Mouse (Mus musculus) testis, adult 2 months (tissue): ENCODE data around the gene Col6a4. TPM values are rescaled to one million over a fixed set of nuclear protein-coding genes. Genes with fewer than 3 reads are reported as not detected.

Experiments used
- H3K27ac ChIP-seq: fragments of 200-500 bp; 2 replicates; pipeline ENCODE4 v1.5.1; 2012; ENCODE audit warnings: low read depth, low read length; ENCODE audit not compliant: control insufficient read depth, insufficient read depth
- H3K27me3 ChIP-seq: fragments of 200-500 bp; 2 replicates; pipeline ENCODE4 v1.6.1; 2012; ENCODE audit warnings: mild to moderate bottlenecking, low read length, moderate library complexity; ENCODE audit not compliant: control insufficient read depth, insufficient read depth
- H3K36me3 ChIP-seq: fragments of 200-500 bp; 2 replicates; pipeline ENCODE4 v1.6.1; 2012; ENCODE audit warnings: mild to moderate bottlenecking, low read length; ENCODE audit not compliant: control insufficient read depth, insufficient read depth
- H3K4me1 ChIP-seq: fragments of 200-500 bp; 2 replicates; pipeline ENCODE4 v1.6.1; 2012; ENCODE audit warnings: low read length; ENCODE audit not compliant: control insufficient read depth, insufficient read depth
- H3K4me3 ChIP-seq: fragments of 200-500 bp; 2 replicates; pipeline ENCODE4 v1.5.1; 2012; ENCODE audit warnings: low read depth, mild to moderate bottlenecking, low read length, moderate library complexity, mixed read lengths; ENCODE audit not compliant: control insufficient read depth
- CTCF ChIP-seq: fragments of 200-500 bp; IDR thresholded peaks from 2 replicates; pipeline ENCODE4 v1.5.1; 2012; ENCODE audit warnings: low read depth, mild to moderate bottlenecking, inconsistent platforms, low read length, moderate library complexity; ENCODE audit not compliant: control insufficient read depth, insufficient read depth, insufficient replicate concordance
- POLR2A ChIP-seq: fragments of 200-500 bp; IDR thresholded peaks from 2 replicates; pipeline ENCODE4 v1.6.1; 2012; ENCODE audit warnings: low read depth, mild to moderate bottlenecking, inconsistent platforms, low read length, moderate library complexity; ENCODE audit not compliant: control insufficient read depth
- polyA plus RNA-seq: library from polyadenylated mRNA; depleted of rRNA; stranded (reverse); fragments of >200 nt; gene quantifications from 2 replicates; pipeline ENCODE4 v1.2.3, GENCODE M21; 2012

Col6a4 gene
- polyA plus RNA-seq, 1 experiment = 17.3 TPM

DNA sequence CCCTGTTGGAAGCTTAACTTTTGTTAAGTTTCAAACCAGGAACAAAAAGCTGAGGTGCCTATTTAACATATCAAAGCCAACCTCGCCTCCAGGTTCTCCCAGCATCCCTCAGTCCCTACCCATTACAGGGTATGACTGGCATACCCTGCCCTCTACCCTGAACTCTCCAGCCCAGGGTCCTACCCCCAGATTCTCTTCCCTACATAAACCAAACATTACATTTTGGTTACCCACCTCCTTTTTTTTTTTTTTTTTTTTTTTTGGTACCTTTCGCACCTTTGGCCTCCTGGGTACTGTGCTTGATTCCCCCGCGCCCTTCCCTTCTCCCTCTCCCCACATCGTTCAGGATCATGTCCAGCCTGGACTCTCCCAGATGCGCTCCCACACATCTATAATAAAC lies 120.3 kb downstream of the Col6a4 start:
- H3K27ac ChIP-seq = no peak overlapping the region
- H3K36me3 ChIP-seq = no peaks in the 10 kb centered on the region
- H3K27me3 ChIP-seq = no peaks in the 10 kb centered on the region
- no peaks in the 10 kb centered on the region; the same call in 1 of the 2 replicates for H3K4me1 ChIP-seq
- H3K4me3 ChIP-seq = no peak overlapping the region
- TF ChIP-seq POLR2A (no peak), CTCF (no peak)

DNA sequence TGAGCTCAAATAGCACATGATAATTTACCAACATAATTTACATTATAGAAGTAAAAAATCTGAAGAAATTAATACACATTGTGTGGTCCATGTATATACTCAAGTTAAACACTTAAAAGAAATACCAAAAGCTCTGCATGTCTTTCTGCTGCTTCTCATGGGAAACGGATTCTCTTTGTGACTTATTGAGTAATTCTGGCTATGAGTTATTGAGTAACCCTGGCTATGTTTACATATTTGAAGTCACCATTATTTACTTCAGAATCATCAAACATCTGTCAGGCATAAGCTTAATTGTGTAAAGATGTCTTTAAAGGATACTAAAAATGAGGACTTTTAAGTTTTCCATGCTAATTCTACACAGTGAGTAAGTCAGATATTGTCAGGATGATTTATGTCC lies 122.8 kb downstream of the Col6a4 start:
- no peaks in the 10 kb centered on the region; the same call in 1 of the 2 replicates for H3K4me1 ChIP-seq
- H3K27ac ChIP-seq = no peak overlapping the region
- H3K4me3 ChIP-seq = no peak overlapping the region
- no peaks in the 10 kb centered on the region for H3K36me3 ChIP-seq
- no peak for TF ChIP-seq POLR2A
- TF ChIP-seq CTCF = no peak
- no peaks in the 10 kb centered on the region for H3K27me3 ChIP-seq

DNA sequence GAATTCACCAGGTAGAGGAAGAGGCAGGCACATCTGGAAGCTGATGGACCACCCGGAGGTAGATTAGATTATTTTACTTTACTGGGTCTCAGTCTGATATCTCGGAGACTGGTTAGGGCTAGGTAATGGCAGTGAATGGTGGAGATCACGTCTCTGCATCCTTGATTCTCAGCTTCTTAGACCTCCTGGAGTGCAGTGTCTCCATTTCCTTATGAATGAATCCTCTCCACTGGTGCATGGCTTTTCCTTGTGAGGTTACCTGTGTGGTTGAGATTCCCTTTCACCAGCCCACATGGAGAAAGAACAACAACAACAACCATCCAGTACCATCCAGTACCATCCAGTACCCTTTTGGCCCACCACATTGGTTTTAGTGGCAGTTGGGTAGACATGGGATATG lies 124.6 kb downstream of the Col6a4 start:
- Histone ChIP-seq H3K27me3 (no peaks in the 10 kb centered on the region), H3K27ac (no peak overlapping the region), H3K4me3 (no peak overlapping the region), H3K4me1 (no peaks in the 10 kb centered on the region; the same call in 1 of the 2 replicates), H3K36me3 (no peaks in the 10 kb centered on the region)
- TF ChIP-seq CTCF (no peak), POLR2A (no peak)

DNA sequence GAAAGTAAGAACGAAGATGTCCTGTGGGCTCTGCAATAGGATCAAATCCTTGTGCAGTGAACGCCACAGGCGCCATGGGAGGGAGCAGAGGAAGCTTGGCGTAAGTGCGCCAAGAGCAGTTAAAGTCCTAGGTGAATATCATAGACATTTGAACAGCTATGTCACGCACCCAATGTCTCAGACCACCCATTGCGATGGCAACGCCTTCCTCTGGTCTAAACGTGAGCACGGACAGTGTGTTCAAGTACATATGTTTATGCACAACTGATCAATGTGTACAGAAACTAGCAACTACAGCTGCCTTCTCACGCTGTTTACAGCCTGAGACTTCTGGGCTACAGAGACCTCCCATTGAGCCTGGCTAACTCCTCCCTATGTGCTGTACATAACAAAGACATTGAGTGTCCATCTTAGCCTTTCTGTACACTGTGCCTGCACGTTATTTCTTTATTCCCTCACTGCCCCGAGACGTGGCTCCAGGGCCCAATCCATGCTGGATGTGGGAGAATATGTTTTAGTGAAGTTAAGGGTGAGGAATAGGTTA lies 125.2 kb downstream of the Col6a4 start:
- Histone ChIP-seq H3K36me3 (no peaks in the 10 kb centered on the region), H3K27ac (no peak overlapping the region), H3K4me1 (no peaks in the 10 kb centered on the region; the same call in 1 of the 2 replicates), H3K4me3 (no peak overlapping the region), H3K27me3 (no peaks in the 10 kb centered on the region)
- TF ChIP-seq POLR2A = no peak
- no peak for TF ChIP-seq CTCF

DNA sequence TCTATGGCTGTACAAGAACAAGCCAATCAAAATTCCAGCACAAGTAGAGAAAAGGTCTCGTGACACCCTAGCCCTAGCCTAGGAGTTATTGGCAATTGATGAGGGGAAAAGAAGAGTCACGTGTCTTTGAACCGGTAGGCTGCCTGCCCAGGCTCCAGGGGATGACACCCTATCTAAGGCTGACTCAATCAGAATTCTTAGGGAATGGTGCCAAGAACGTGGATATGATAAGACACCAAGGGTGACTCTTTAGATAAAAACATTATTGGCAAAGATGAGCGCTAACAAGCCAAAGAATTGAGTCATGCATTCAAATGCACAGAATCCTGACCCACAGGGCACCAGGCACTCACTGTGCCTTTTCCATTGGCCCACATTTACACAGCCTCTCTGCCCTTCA lies 125.7 kb downstream of the Col6a4 start:
- TF ChIP-seq CTCF (no peak), POLR2A (no peak)
- H3K27me3 ChIP-seq = no peaks in the 10 kb centered on the region
- no peaks in the 10 kb centered on the region for H3K36me3 ChIP-seq
- H3K4me3 ChIP-seq = no peak overlapping the region
- no peak overlapping the region for H3K27ac ChIP-seq
- no peaks in the 10 kb centered on the region for H3K4me1 ChIP-seq

GRCm38 (mm10) chr9:105967976-105968375 lies 128.6 kb downstream of the Col6a4 start:
- TF ChIP-seq POLR2A (no peak), CTCF (no peak)
- Histone ChIP-seq H3K4me3 (no peak overlapping the region), H3K27me3 (no peaks in the 10 kb centered on the region), H3K27ac (no peak overlapping the region), H3K36me3 (no peaks in the 10 kb centered on the region), H3K4me1 (no peaks in the 10 kb centered on the region)

- Histone ChIP-seq H3K27me3 (no peaks in the 10 kb centered on the region), H3K4me3 (no peak within 1 kb of the TSS), H3K27ac (no peak within 1 kb of the TSS), H3K4me1 (peaks cover 3% of the 10 kb centered on the region; the same call in 1 of the 2 replicates), H3K36me3 (no peaks in the 10 kb centered on the region)
- TF ChIP-seq POLR2A (no peak), CTCF (no peak)
These were observed 136.1 kb downstream of the Col6a4 start, which contains the start of gene Col6a5 for GRCm38 (mm10) chr9:105960533-105960932. Gene Col6a5, minus strand, starts transcription at chr9:105960643.
